Mouse (Mus musculus): ENCODE results near the gene Snx11. TPM values are rescaled to one million over a fixed set of nuclear protein-coding genes. Genes with fewer than 3 reads are reported as not detected.

Gene Snx11
- total and polyA plus RNA-seq, 2 experiments from 2014 or later = 36.5 to 71.4 TPM

DNA sequence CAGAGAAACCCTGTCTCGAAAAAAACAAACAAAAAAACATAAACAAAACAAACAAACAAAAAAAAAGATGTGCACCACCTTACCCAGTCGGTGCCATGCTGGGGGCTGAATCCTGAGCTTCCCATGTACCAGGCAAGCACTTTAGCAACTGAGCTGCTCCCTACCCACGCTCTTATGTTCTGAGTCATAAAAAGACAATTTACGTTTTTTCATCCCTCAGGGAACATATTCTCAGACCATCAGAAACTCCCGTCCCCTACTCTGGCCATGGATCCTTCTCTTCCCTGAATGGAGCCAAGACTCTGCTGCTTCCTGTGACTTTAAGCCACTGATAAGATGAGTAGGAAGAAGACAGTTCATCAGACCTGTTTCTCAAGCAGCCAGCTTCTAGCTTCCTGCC, 19.0 kb downstream of the Snx11 start:
- H3K4me2 ChIP-seq (ENCODE audit: low read depth, low read length) = no peak overlapping the region
- TF ChIP-seq CTCF (IDR thresholded peaks at IDR 0.05; ENCODE audit: low read depth) = no peak
- H3K36me3 ChIP-seq (ENCODE audit: insufficient read depth, low read length) = no peaks in the 10 kb centered on the region
- 76% methylated on average over 5 of the region's 5 CpGs for WGBS
- H3K9ac ChIP-seq (replicated peaks; ENCODE audit: low read length) = no peak overlapping the region
- ATAC-seq = no peak
- H3K4me1 ChIP-seq (ENCODE audit: insufficient read depth, low read length) = peaks cover 4% of the 10 kb centered on the region
- H3K9me3 ChIP-seq (ENCODE audit: low read length) = no peaks in the 10 kb centered on the region
- H3K4me3 ChIP-seq (ENCODE audit: low read length) = no peak overlapping the region
- no peaks in the 10 kb centered on the region for H3K27me3 ChIP-seq (ENCODE audit: insufficient read depth, low read length)
- no peak overlapping the region for H3K27ac ChIP-seq
- no peak for DNase-seq (ENCODE audit: low spot score)

DNA sequence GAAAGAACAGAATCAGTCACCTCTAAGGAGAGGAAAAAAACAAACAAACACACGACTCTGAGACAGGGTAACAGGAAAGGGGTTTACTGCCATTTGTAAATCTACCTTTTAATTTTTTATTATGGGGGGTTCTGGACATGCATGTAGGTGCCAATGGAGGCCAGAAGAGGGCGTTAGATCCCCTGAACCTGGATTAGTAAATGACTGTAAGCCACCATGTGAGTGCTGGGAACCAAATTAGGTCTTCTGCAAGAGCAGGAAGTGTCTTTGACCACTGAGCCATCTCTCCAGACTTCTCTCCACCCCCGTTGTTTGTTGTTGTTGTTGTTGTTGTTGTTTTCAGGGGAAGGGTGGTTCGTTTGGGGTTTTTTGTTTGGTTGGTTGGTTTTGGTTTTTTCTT, 19.9 kb downstream of the Snx11 start:
- Histone ChIP-seq H3K4me3 (ENCODE audit: low read length) (no peak overlapping the region), H3K9me3 (ENCODE audit: low read length) (no peaks in the 10 kb centered on the region), H3K27ac (no peak overlapping the region), H3K9ac (replicated peaks; ENCODE audit: low read length) (no peak overlapping the region), H3K4me2 (ENCODE audit: low read depth, low read length) (no peak overlapping the region), H3K36me3 (ENCODE audit: insufficient read depth, low read length) (no peaks in the 10 kb centered on the region), H3K27me3 (ENCODE audit: insufficient read depth, low read length) (no peaks in the 10 kb centered on the region), H3K4me1 (ENCODE audit: insufficient read depth, low read length) (no peaks in the 10 kb centered on the region; the same call in 1 of the 2 replicates)
- no peak; the same call in 1 of the 2 replicates for TF ChIP-seq CTCF (IDR thresholded peaks at IDR 0.05; ENCODE audit: low read depth)
- no peak for DNase-seq (ENCODE audit: low spot score)
- WGBS = 67% methylated on average over 4 of the region's 4 CpGs
- ATAC-seq = no peak

DNA sequence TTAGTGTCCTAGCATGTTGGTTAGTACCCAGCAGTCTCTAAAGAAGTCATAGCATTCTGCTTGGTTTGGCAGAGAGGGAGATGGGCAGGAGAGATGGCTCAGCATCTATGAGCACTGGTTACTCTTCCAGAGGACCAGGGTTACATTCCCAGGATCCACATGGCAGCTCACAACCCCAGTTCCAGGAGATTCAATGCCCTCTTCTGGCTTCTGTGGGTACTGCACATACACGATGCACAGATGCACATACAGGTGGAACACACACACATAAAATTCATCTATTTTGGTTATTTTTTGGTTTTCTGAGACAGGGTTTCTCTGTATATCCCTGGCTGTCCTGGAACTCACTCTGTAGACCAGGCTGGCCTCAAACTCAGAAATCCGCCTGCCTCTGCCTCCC, 22.1 kb downstream of the Snx11 start:
- Histone ChIP-seq H3K9ac (replicated peaks; ENCODE audit: low read length) (no peak overlapping the region), H3K9me3 (ENCODE audit: low read length) (no peaks in the 10 kb centered on the region), H3K4me2 (ENCODE audit: low read depth, low read length) (no peak overlapping the region), H3K36me3 (ENCODE audit: insufficient read depth, low read length) (no peaks in the 10 kb centered on the region), H3K27ac (no peak overlapping the region), H3K27me3 (ENCODE audit: insufficient read depth, low read length) (no peaks in the 10 kb centered on the region), H3K4me1 (ENCODE audit: insufficient read depth, low read length) (no peaks in the 10 kb centered on the region), H3K4me3 (ENCODE audit: low read length) (no peak overlapping the region)
- ATAC-seq (no peak), DNase-seq (ENCODE audit: low spot score) (no peak)
- WGBS = 98% methylated on average over 2 of the region's 2 CpGs
- 0 out of 2 replicates have a peak, but pooled peaks have one; percentile 10 for TF ChIP-seq CTCF (IDR thresholded peaks at IDR 0.05; ENCODE audit: low read depth)

DNA sequence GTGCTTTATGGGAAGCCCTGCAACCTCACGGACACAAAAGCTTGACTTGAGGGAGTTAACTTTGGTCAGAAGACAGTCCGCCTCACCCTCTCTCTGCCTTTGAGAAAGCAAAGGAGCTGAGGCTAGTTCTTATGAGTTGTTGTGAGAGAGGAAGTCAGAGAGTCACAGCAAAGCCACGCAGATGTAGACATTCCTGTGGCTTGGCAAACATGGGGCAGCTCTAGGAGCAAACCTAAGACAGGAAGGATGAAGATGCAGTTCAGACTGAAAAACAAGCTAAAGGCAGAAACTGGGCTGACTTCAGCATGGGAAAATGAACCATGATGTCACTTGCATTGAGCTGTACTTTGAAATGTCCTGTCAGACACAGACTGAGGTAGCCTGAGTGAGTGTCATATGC, 29.8 kb downstream of the Snx11 start:
- Histone ChIP-seq H3K4me1 (ENCODE audit: insufficient read depth, low read length) (no peaks in the 10 kb centered on the region; the same call in 1 of the 2 replicates), H3K9ac (replicated peaks; ENCODE audit: low read length) (no peak overlapping the region), H3K4me2 (ENCODE audit: low read depth, low read length) (no peak overlapping the region), H3K4me3 (ENCODE audit: low read length) (no peak overlapping the region), H3K27me3 (ENCODE audit: insufficient read depth, low read length) (no peaks in the 10 kb centered on the region), H3K36me3 (ENCODE audit: insufficient read depth, low read length) (no peaks in the 10 kb centered on the region), H3K27ac (0 out of 2 replicates have a peak overlapping the region, but pooled peaks have one; percentile 32), H3K9me3 (ENCODE audit: low read length) (no peaks in the 10 kb centered on the region)
- DNase-seq (ENCODE audit: low spot score) (no peak), ATAC-seq (no peak)
- WGBS = 59% methylated on average over 3 of the region's 3 CpGs
- TF ChIP-seq CTCF (IDR thresholded peaks at IDR 0.05; ENCODE audit: low read depth) = no peak

DNA sequence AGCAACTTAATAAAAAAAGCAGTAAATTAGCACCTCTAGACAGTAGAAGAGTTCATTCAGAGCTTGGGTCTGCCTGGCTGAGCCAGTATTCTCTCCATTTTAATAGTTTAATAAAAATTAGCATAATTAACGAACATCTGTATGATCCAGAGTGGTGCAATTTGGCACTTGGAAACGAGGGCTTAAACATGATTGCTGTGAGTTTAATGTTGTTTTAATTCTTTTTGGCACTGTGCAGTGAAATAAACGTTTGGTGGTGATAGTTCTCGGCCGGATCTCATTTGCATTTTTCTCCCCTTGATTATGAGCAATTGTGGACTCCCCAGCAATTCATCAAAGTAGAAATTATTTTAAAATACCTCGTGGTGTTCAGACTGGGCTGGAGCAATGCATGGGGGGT, 30.7 kb downstream of the Snx11 start:
- DNase-seq (ENCODE audit: low spot score) (no peak), ATAC-seq (no peak)
- Histone ChIP-seq H3K27ac (0 out of 2 replicates have a peak overlapping the region, but pooled peaks have one; percentile 32), H3K9ac (replicated peaks; ENCODE audit: low read length) (no peak overlapping the region), H3K4me2 (ENCODE audit: low read depth, low read length) (0 out of 2 replicates have a peak overlapping the region, but pooled peaks have one; percentile 2), H3K4me1 (ENCODE audit: insufficient read depth, low read length) (no peaks in the 10 kb centered on the region; the same call in 1 of the 2 replicates), H3K36me3 (ENCODE audit: insufficient read depth, low read length) (no peaks in the 10 kb centered on the region), H3K27me3 (ENCODE audit: insufficient read depth, low read length) (no peaks in the 10 kb centered on the region), H3K4me3 (ENCODE audit: low read length) (no peak overlapping the region), H3K9me3 (ENCODE audit: low read length) (no peaks in the 10 kb centered on the region)
- no peak for TF ChIP-seq CTCF (IDR thresholded peaks at IDR 0.05; ENCODE audit: low read depth)
- WGBS = 44% methylated on average over 6 of the region's 6 CpGs

DNA sequence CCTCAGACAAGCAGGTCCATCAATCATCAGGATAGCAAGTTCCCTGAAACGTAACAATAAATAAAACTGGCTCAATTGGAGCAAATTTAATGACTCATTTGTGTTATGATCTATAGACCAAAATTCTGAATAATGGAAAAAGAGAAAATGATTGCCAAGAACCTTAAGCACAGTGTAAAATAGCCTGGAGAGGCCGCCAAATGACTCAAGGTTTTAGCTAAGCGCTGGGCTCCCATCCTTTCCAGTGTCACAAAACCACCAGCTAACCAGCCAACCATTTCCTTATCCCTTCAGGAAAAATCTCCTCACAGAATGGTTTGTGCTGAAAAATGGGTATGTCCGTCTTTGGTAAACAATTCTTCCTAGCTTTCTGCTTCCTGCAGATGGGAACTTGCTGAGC, 33.5 kb downstream of the Snx11 start:
- Histone ChIP-seq H3K27ac (peak overlapping the region; percentile 61; the same call in 1 of the 2 replicates), H3K4me1 (ENCODE audit: insufficient read depth, low read length) (no peaks in the 10 kb centered on the region; the same call in 1 of the 2 replicates), H3K9ac (replicated peaks; ENCODE audit: low read length) (no peak overlapping the region), H3K27me3 (ENCODE audit: insufficient read depth, low read length) (no peaks in the 10 kb centered on the region), H3K4me3 (ENCODE audit: low read length) (no peak overlapping the region), H3K36me3 (ENCODE audit: insufficient read depth, low read length) (no peaks in the 10 kb centered on the region), H3K9me3 (ENCODE audit: low read length) (no peaks in the 10 kb centered on the region), H3K4me2 (ENCODE audit: low read depth, low read length) (no peak overlapping the region)
- TF ChIP-seq CTCF (IDR thresholded peaks at IDR 0.05; ENCODE audit: low read depth) = no peak
- WGBS = 78% methylated on average over 4 of the region's 4 CpGs
- DNase-seq (ENCODE audit: low spot score) = no peak
- no peak for ATAC-seq

DNA sequence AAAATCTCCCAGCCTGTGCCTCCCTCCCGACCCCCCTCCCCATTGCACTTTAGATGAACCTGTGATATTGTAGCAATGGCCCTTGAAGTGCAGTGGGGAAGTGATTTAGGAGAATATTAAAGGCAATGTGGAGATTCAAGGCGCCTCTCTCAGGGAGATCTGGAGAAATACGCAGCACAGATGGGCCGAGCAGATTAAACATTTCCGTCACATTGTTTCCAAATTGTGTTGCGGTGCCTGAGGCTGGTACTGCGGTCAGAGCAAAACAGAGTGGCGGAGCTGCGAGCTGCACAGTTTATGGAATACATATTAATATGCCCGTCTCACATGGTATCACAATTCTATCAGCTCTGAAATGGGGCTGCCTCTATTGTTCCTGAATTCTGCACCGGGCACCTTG, 34.4 kb downstream of the Snx11 start:
- Histone ChIP-seq H3K4me2 (ENCODE audit: low read depth, low read length) (peak overlapping the region; percentile 24), H3K27ac (peak overlapping the region; percentile 61; the same call in 1 of the 2 replicates)
- ATAC-seq = 0 out of 2 replicates have a peak, but pooled peaks have one; percentile 27

More for the DNA sequence above, 34.4 kb downstream of the Snx11 start:
- Histone ChIP-seq H3K36me3 (ENCODE audit: insufficient read depth, low read length) (no peaks in the 10 kb centered on the region), H3K9me3 (ENCODE audit: low read length) (no peaks in the 10 kb centered on the region), H3K4me3 (ENCODE audit: low read length) (no peak overlapping the region), H3K4me1 (ENCODE audit: insufficient read depth, low read length) (no peaks in the 10 kb centered on the region; the same call in 1 of the 2 replicates), H3K9ac (replicated peaks; ENCODE audit: low read length) (no peak overlapping the region), H3K27me3 (ENCODE audit: insufficient read depth, low read length) (no peaks in the 10 kb centered on the region)
- DNase-seq (ENCODE audit: low spot score) = peak; percentile 61
- TF ChIP-seq CTCF (IDR thresholded peaks at IDR 0.05; ENCODE audit: low read depth) = no peak
- 34% methylated on average over 11 of the region's 11 CpGs for WGBS

Data from hindbrain, postnatal 0 days (tissue).